Mouse (Mus musculus): Measurements from ENCODE around the gene Adh6a. TPM values are rescaled to one million over a fixed set of nuclear protein-coding genes. Genes with fewer than 3 reads are reported as not detected.
"Not testable (repeated sequence)": the region's sequence is repeated elsewhere in the genome, so short reads cannot be mapped to it uniquely, and the experiment has no call there.

Gene Adh6a
- total RNA-seq, 1 experiment from 2014 or later = not detected

DNA sequence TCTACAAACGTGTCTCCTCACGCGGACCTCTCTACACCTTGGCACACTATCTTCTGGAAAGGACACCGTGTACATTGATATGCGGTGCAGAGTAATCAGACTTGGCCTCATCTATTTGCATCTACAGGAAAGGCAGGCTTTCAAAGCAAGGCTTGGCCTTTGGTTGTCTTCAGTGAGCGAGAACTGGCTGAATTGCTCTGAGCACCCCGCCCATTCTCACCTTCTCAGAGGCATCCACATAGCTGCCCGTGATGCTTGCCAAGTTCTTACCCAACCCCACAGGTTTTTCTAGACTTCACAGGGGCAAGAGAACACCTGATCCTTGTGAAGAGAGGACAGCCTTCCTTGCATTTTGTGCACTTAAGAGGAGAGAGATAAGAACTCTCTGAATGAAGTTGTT is 3.2 kb upstream of the Adh6a start:
- ATAC-seq (replicated peaks; ENCODE audit: insufficient number of reproducible peaks, low FRiP score, low TSS enrichment, poor library complexity, severe bottlenecking) = no peak

DNA sequence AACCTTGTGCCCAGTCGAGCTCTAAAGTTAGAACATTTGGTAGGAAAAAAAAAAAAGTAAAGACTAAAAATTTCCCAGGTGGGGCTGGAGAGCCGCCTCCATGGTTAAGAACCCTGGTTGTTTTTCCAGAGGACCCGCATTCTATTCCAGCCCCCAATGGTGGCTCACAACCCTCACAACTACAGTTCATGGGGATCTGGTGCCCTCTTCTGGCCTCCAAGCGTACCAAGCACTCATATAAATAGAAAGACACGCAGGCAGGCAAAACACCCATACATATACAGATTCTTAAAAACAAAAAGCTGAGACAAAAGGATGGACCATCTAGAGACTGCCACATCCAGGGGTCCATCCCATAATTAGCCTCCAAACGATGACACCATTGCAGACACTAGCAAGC is 2.1 kb upstream of the Adh6a start:
- ATAC-seq (replicated peaks; ENCODE audit: insufficient number of reproducible peaks, low FRiP score, low TSS enrichment, poor library complexity, severe bottlenecking) = no peak

DNA sequence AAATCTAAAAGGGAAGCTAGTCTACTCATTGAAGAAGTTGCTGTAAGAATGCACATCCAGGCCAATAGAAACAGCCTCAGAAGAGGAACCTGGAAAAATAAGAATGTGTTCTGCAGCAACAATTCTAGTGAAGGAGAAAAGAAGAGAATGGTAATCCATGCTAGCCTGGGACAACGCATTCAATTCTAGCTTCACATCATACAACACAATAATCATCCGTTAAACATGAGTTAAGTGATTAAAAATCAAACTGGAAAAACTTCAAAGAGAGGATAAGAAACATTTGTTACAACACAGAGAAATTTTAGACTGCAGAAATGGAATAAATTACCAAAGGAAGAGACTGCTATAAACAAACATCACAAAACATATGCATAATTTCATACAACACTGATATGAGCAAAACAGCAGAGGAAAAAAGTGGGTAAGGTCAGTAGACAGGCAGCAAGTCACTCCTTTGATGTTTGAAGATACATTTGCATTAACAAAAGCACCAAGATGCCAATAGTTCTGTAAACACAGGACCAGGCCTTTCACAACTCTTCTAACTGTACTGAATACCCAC is 3.9 kb downstream of the Adh6a start:
- ATAC-seq (replicated peaks; ENCODE audit: insufficient number of reproducible peaks, low FRiP score, low TSS enrichment, poor library complexity, severe bottlenecking) = no peak

DNA sequence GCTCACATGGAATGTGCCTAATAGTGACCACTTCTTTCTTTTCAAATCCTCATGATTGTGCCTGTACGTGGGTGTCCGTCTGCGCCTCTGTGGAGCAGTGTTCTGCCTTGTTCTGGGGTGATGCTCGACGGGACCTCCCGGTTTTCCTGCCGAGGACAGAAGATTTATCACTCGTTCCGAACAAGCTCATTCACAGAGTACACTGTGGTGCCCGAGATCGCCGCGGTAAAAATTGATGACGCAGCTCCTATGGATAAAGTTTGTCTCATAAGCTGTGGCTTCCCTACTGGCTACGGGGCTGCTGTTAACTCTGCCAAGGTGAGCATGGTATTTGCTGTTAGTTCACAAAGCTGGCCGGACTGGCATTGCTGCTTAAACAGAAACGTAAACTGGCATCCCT is 11.9 kb downstream of the Adh6a start:
- no peak for ATAC-seq (replicated peaks; ENCODE audit: insufficient number of reproducible peaks, low FRiP score, low TSS enrichment, poor library complexity, severe bottlenecking)

DNA sequence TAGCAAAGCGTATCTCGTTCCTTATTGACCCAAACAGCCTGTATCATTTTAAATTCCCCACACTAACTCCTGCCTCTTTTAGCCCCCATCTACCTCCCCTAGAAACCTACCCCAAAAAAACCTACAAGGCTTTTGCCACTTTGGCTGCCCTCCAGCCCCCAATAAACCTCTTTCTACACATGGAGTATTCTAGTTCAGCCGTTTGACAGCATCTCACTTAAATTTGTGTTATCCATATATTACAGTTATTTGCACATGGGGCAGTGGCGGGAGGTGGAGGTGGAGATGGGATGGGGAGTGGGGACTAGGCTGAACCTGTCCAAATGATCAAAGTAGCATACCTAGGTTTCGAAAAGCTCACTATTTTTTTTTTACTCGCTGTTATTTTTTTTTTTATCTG is 12.4 kb downstream of the Adh6a start:
- ATAC-seq (replicated peaks; ENCODE audit: insufficient number of reproducible peaks, low FRiP score, low TSS enrichment, poor library complexity, severe bottlenecking) = no peak

DNA sequence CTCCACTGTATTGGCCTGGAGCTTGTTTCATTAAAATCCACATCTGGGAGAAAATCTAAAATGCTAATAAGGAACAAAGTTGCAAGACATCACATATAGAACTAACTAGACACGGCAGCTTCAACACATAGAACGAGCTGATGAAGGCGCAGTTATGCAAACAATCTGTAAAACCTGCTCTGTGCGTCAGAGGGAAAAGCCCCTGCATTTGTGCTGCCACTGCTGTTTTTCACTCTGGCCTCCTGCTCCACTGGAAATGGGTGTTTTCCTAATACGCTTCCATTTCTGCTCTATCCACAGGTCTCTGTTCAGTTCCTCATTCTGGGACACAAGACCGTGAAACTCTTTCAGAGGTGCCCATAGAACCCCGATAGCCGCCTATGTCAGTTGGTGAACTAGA is 20.8 kb downstream of the Adh6a start:
- ATAC-seq (replicated peaks; ENCODE audit: insufficient number of reproducible peaks, low FRiP score, low TSS enrichment, poor library complexity, severe bottlenecking) = no peak

DNA sequence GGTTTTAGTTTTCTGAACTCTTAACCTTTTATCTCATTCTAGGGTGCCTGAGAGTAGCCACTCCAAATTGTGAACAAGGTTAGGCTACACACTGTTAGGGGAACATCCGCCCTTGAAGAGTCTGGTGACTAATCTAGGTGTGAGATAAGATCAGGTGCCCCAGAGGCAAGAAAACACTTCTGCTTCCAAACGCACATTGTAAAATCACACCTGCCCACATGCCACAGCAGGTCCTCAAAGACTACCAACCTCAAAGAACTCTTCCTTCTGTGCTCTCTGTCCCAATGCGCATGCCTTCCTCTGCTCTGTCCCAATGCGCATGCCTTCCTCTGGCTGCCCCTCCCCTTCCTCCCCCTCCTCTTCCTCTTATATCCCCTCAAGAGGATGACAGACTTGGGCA is 21.2 kb downstream of the Adh6a start:
- ATAC-seq (replicated peaks; ENCODE audit: insufficient number of reproducible peaks, low FRiP score, low TSS enrichment, poor library complexity, severe bottlenecking) = no peak

DNA sequence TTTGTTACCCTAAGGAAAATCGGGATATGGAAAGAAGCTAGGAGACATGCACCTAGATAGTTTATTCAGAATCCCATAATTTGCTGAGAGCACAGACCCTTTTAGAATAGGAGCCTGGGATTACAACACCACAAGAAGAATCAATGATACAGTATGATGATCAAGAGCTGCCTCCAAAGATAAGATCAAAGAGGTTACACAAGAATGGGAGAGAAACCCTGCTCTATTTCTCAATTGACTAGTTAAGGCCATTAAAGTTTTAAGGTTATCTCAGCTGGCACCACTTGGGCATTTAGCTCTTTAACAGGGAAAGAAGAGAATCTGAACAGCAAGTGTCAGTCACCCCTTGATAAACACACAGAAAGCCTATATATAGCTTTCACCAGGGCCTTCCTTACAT is 22.5 kb downstream of the Adh6a start:
- ATAC-seq (replicated peaks; ENCODE audit: insufficient number of reproducible peaks, low FRiP score, low TSS enrichment, poor library complexity, severe bottlenecking) = no peak

DNA sequence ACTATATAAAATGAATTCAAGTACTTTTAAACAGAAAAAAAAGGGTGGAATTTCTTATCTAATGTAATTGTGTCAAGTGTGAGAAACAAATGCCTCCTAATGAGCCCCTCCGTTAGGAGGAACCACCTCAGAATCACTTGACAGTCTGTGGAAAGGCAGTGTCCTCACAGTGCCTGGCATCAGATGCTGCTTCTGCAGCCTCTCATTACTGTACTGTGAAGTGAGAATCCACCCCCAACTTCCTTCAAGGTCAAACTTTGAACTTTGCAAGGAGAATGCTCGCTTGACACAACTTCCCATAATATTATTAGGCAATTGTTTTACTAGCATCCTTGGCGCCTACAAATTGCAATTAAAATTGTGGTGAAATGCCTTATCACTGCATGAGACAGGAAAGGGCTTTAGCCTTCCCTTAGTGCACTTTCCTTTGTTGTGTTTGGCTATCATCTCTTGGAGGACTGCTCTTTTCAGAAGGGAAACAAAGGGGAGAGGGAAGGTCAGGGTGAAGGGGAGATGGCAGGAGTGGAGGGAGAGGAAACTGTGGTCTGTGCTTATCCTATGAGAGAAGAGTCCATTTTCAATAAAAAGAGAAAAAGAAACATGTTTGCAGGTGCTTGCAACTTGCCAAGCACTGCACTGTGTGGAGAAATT is 23.1 kb downstream of the Adh6a start:
- no peak for ATAC-seq (replicated peaks; ENCODE audit: insufficient number of reproducible peaks, low FRiP score, low TSS enrichment, poor library complexity, severe bottlenecking)

DNA sequence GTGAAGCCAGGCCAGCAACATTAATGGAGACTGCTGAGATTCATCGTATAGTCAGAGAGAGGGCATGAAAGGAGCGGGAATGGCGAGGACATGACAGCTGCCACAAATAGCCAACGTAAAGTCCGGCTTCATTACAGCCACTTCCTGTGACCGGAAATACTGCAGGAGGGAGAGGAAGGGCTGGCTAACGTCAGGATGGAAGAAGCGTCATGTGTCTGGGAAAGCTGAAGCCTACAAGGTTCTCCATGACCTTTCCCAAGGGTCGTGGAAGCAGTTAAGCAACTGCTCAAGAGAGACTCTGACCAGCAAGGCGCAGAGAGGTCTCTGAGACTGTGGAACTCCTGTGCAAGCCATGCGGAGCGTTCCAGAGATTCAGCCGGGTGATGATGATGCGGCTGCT is 28.4 kb downstream of the Adh6a start, which contains the start of gene Adh6b:
Gene Adh6b, plus strand, starts transcription at position 305 of the 400 bp plus-strand sequence.
- ATAC-seq (replicated peaks; ENCODE audit: insufficient number of reproducible peaks, low FRiP score, low TSS enrichment, poor library complexity, severe bottlenecking) = no peak

DNA sequence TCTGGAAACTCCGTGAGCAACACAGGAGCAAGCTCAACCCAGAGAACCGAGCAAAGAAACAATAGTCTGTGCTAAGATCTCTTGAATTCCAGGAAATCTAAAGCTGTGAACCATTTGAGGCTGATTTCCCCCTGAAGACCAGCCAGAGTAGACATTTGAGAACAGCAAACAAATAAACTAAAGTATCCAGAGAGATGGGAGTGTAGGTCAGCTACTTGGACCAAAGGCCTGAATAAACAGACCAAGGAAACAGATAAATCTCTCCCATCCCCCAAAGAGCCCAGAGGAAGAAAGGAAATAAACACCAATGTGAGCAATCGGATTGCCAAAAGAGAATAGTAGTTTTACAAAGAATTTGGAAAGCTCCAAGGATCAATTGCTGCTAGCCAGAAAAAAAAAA is 34.0 kb downstream of the Adh6a start:
- no peak for ATAC-seq (replicated peaks; ENCODE audit: insufficient number of reproducible peaks, low FRiP score, low TSS enrichment, poor library complexity, severe bottlenecking)

DNA sequence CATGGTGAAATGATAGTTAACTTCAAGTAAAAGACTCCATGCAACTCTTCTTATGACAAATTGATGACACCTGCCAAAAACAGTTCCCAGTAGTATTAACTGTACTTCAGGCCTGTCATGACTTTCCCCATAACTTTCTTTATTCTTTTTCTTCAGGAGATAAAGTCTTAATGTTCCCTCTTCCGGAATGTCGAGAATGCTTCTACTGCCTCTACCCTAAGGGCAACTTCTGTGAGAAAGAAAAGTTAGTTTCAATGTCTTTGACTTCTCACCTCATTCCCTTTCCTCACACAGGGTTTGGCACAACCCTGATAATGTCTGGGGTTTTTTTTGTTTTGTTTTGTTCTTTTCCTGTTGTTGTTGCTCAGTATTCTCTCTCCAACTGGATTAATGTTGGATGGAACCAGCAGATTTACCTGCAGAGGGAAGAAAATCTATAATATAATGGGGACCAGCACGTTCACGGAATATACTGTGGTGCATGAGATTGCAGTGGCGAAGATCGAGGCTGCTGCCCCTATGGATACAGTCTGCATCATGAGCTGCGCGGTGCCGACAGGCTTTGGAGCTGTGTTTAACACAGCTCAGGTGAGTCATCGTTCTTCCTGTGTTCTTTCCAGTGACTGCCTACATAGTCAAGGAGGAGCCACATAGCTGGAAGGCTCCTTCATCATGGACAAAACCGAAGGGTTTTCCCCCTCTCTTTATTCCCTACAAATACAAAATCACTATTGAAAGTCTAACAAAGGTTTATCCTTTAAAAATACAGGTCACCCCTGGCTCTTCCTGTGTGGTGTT is 39.1 kb downstream of the Adh6a start:
- ATAC-seq (replicated peaks; ENCODE audit: insufficient number of reproducible peaks, low FRiP score, low TSS enrichment, poor library complexity, severe bottlenecking) = no peak

DNA sequence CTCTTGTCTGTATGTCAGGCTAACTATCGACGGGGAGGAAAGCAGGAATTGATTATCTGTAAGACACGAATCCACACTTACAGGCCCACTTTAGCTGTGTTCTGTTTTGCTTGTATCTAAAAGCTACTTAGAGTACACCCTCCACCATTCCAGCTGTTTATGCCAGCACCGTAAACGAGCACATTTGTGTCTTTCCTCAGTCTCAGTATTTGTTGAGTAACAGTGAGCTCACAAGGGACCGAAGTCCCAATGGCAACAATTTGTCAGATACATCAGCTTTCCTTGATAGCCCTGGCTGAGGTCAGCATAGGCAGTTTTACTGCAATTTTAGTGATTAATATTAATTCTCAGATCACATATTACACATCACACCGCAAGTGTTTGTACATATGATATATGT is 45.8 kb downstream of the Adh6a start:
- no peak for ATAC-seq (replicated peaks; ENCODE audit: insufficient number of reproducible peaks, low FRiP score, low TSS enrichment, poor library complexity, severe bottlenecking)

DNA sequence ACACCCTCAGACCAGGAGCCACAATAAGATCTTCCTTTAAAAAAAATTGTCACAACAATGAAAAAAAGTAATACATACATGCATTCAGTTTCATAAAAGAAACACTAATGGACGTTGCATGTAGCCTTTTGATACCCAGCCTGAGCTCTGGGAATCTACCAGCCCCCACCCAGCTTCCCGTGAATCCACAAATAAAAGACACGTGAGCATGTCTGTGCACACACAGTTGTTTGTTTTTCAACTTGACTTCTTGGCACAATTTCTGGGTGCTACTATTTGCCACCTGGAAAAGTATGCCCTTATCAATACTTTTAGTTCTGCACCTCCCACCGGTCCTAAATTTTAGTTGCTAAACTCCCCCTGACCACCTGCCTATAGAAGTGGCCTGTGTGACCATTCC is 47.6 kb downstream of the Adh6a start:
- ATAC-seq (replicated peaks; ENCODE audit: insufficient number of reproducible peaks, low FRiP score, low TSS enrichment, poor library complexity, severe bottlenecking) = no peak

DNA sequence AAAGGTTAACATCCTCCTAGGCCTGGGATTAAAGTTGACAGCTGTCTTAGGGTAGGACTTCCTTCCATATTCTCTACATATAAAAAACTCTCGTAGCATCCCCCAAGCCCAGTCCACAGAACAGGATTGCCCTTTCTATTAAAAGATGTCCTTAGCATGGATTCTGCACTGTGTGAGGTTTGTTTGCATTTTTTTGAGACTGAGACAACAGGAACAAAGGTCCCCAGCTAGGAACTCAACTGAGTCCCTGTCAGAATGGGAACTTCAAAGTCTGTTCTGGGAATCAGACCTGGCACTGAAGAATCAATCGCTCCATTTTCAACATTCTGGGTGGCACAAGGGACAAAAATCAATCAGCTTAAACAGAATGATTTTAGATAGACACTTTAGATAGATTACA is 49.8 kb downstream of the Adh6a start:
- no peak for ATAC-seq (replicated peaks; ENCODE audit: insufficient number of reproducible peaks, low FRiP score, low TSS enrichment, poor library complexity, severe bottlenecking)

DNA sequence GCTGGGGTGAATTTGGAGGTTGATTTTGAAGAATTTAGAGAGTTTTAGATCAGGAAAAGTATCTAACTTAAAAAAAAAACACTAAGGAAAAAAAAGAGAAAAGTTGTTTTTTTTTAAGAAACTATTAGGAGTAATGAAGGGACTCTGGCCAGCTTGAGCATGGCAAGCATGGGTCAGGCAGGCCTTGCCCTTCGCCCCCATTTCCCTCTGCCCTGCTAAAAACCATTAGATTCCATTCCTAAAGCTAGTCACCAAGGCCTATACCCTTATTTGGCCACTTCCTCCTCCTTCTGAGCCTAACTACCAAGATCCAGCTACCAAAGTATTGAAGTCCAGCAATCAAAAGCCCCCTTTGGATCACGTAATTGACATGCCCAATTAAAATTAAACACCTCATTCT is 53.1 kb downstream of the Adh6a start:
- no peak for ATAC-seq (replicated peaks; ENCODE audit: insufficient number of reproducible peaks, low FRiP score, low TSS enrichment, poor library complexity, severe bottlenecking)

DNA sequence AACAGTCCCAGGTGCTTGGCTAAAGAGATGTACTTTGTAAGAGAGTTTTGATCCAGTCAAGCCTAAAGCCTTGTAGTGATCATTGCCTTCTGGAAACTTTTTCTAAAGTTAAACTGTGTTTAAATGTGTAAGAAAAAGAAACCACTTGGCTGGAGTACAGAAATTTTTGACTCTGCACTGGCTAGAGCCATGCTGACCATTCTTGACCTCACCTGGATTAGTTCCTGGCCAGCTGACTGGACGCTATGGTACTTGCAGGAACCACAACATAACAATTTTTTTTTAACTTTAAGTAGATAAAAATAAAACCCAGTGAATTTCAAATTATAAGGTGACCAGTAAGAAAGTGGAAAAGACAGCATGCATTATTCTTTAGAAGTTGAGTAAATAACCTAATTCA is 56.5 kb downstream of the Adh6a start:
- ATAC-seq (replicated peaks; ENCODE audit: insufficient number of reproducible peaks, low FRiP score, low TSS enrichment, poor library complexity, severe bottlenecking) = no peak

DNA sequence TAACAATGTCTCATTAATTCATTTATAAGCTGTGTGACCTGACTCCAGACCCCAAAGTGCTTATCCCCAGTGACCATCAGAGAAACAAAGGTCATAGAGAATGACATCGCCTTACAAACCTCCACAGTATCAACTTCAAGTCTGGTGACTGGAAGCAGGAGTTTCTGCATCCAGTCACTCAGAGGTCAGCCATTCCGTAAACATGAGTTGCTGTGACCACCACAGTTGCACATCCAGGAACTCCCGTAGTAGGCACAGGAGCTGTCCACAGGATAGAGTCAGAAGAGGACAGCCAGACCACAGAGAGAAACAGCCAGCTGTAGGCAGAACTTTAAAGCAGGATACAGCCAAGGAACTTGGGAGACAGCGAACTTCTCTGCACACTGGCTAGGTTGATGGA is 57.2 kb downstream of the Adh6a start:
- ATAC-seq (replicated peaks; ENCODE audit: insufficient number of reproducible peaks, low FRiP score, low TSS enrichment, poor library complexity, severe bottlenecking) = not testable (repeated sequence)

DNA sequence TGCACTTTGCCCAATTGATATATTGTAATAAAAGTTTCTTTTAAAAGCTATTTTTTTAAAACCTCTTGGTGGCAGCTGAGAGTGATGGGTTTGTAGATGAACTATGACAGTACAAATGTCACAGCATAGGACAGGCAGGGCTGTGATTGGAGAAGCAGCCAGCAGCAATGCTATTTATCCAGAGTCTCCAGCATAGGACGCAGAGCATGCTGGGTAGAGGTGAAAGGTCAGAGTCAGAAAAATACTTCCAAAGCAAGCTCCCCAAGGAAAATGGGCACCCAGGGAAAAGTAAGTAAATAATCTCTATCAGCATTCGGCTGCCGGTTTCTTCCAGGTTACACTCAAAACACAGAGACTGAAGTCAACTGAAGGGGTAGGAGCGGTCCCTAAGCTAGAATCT is 60.8 kb downstream of the Adh6a start:
- ATAC-seq (replicated peaks; ENCODE audit: insufficient number of reproducible peaks, low FRiP score, low TSS enrichment, poor library complexity, severe bottlenecking) = no peak

DNA sequence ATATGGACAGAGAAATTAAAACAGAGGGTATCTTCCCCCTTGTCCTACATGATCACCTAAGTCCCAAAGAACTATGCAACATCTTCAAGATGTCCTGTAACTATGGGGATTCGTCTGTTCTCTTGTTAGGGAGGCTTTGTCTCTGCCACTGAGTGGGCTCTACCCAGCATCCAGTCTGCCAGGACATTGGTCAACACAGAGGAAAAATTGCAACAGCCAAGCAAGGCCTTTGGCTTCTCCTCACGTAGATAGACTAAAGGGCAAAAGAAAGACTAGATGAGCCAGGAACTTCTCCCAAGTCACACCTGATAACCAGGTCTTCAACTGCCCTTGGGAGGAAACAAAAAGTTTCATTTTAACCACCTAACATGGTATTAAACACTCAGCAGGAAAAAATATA is 62.1 kb downstream of the Adh6a start:
- no peak for ATAC-seq (replicated peaks; ENCODE audit: insufficient number of reproducible peaks, low FRiP score, low TSS enrichment, poor library complexity, severe bottlenecking)

Data from monocyte, adult 5-6 weeks (primary cell).